Mouse (Mus musculus) ES-E14 (cell line): ENCODE results near the gene Commd6. TPM values are rescaled to one million over a fixed set of nuclear protein-coding genes. Genes with fewer than 3 reads are reported as not detected.

ENCODE experiments used
- DNase-seq: peaks from one replicate; pipeline ENCODE4 v3.0.0-alpha.2; 2013; ENCODE audit warnings: low read depth, low spot score
- H3K27ac ChIP-seq: 2 replicates; pipeline ENCODE4 v1.5.1; 2012; ENCODE audit warnings: low read depth, mild to moderate bottlenecking, low read length, moderate library complexity, mixed read lengths; ENCODE audit not compliant: poor library complexity, insufficient read depth, severe bottlenecking
- H3K36me3 ChIP-seq: 2 replicates; pipeline ENCODE4 v1.6.1; 2012; ENCODE audit warnings: mild to moderate bottlenecking, low read length, moderate library complexity, mixed read lengths; ENCODE audit not compliant: control insufficient read depth, poor library complexity, insufficient read depth, severe bottlenecking
- H3K4me1 ChIP-seq, 2 experiments: fragments of 150-350 bp in 1 of 2; sonication (generic) in 1 of 2; 2 replicates each; pipeline ENCODE4 v1.6.1; 2012; ENCODE audit warnings: low read length in 2 of 2, mild to moderate bottlenecking in 1 of 2, mixed read lengths in 1 of 2; ENCODE audit not compliant: control insufficient read depth in 2 of 2, insufficient read depth in 2 of 2, poor library complexity in 1 of 2
- H3K4me3 ChIP-seq, 2 experiments: fragments of 150-350 bp in 1 of 2; sonication (generic) in 1 of 2; 2 replicates each; pipeline ENCODE4 v1.5.1; 2012; ENCODE audit warnings: low read length in 2 of 2, low read depth in 1 of 2, mild to moderate bottlenecking in 1 of 2, mixed read lengths in 1 of 2; ENCODE audit not compliant: insufficient read depth in 1 of 2, poor library complexity in 1 of 2, severe bottlenecking in 1 of 2
- H3K9ac ChIP-seq: 2 replicates; pipeline ENCODE4 v1.6.1; 2012; ENCODE audit warnings: low read depth, mild to moderate bottlenecking, low read length, mixed read lengths; ENCODE audit not compliant: poor library complexity, insufficient read depth, severe bottlenecking
- H3K9me3 ChIP-seq: fragments of 150-350 bp; sonication (generic); 2 replicates; pipeline ENCODE4 v1.6.1; 2012; ENCODE audit warnings: low read depth, mild to moderate bottlenecking, low read length; ENCODE audit not compliant: control insufficient read depth, insufficient read depth
- CHD2 ChIP-seq: IDR thresholded peaks from 2 replicates; pipeline ENCODE4 v1.6.1; 2014; ENCODE audit warnings: mild to moderate bottlenecking, low read depth, low read length, inconsistent platforms
- HCFC1 ChIP-seq: IDR thresholded peaks from 2 replicates; pipeline ENCODE4 v1.6.1; 2012; ENCODE audit warnings: low read length, inconsistent platforms, borderline replicate concordance; ENCODE audit not compliant: insufficient read depth
- MAFK ChIP-seq: IDR thresholded peaks from 2 replicates; pipeline ENCODE4 v1.6.1; 2014; ENCODE audit warnings: mild to moderate bottlenecking, low read depth, low read length, inconsistent platforms; ENCODE audit not compliant: insufficient read depth
- ZC3H11A ChIP-seq: IDR thresholded peaks from 2 replicates; pipeline ENCODE4 v1.6.1; 2012; ENCODE audit warnings: low read depth, mild to moderate bottlenecking, inconsistent platforms, low read length, borderline replicate concordance
- ZNF384 ChIP-seq: IDR thresholded peaks from 2 replicates; pipeline ENCODE4 v1.6.1; 2012; ENCODE audit warnings: low read depth, low read length, inconsistent platforms
- in situ Hi-C, 2 experiments: fragments of 600-800 bp; cut with MboI; formaldehyde crosslinking; loops; one replicate each; pipeline ENCODE4 v1.15.1; 2025; ENCODE audit warnings: low sequenced_read_pairs in 2 of 2, inconsistent platforms in 1 of 2; ENCODE audit not compliant: unreplicated experiment in 2 of 2
- total RNA-seq: library from RNA; depleted of rRNA; stranded (reverse); fragments of 300-350 nt; gene quantifications from 2 replicates; pipeline ENCODE4 v1.2.3, GENCODE M21; 2012

The Commd6 gene
- total RNA-seq, 1 experiment = 19.1 TPM

GRCm38 (mm10) chr14:101608519-101609368, 31.7 kb downstream of the Commd6 start, which contains the start of gene Tbc1d4:
Tbc1d4 (minus strand) TSS chr14:101609191.
- DNase-seq = peak; percentile 60
- H3K4me1 ChIP-seq = 0 out of 4 replicates have a peak, but pooled peaks cover 0 to 4% of the 10 kb centered on the region in 2 experiments
- in situ Hi-C loops = no loop called here
- H3K9me3 ChIP-seq = no peaks in the 10 kb centered on the region
- H3K27ac ChIP-seq = no peak within 1 kb of the TSS
- H3K9ac ChIP-seq = peak within 1 kb of the TSS; percentile 51
- no peaks in the 10 kb centered on the region for H3K36me3 ChIP-seq
- TF ChIP-seq HCFC1 (no peak), ZC3H11A (no peak), MAFK (no peak), CHD2 (no peak), ZNF384 (no peak)
- H3K4me3 ChIP-seq = peak within 1 kb of the TSS; percentile 60 to 68

- in situ Hi-C loops = no loop called here
- TF ChIP-seq ZNF384 (no peak), HCFC1 (no peak), ZC3H11A (no peak), CHD2 (no peak), MAFK (no peak)
- Histone ChIP-seq H3K9me3 (no peaks in the 10 kb centered on the region), H3K4me3 (peak overlapping the region; percentile 60 to 68), H3K9ac (peak overlapping the region; percentile 51), H3K36me3 (no peaks in the 10 kb centered on the region), H3K27ac (no peak overlapping the region), H3K4me1 (no peaks in the 10 kb centered on the region)
- peak; percentile 26 for DNase-seq
Observed at GRCm38 (mm10) chr14:101607631-101608518, 32.6 kb downstream of the Commd6 start.

- Histone ChIP-seq H3K4me3 (no peak overlapping the region), H3K9me3 (no peaks in the 10 kb centered on the region), H3K9ac (no peak overlapping the region), H3K27ac (no peak overlapping the region), H3K36me3 (no peaks in the 10 kb centered on the region), H3K4me1 (no peaks in the 10 kb centered on the region)
- DNase-seq = no peak
- in situ Hi-C loops = no loop called here
- TF ChIP-seq ZNF384 (no peak), HCFC1 (no peak), ZC3H11A (no peak), MAFK (no peak), CHD2 (no peak)
Observed at GRCm38 (mm10) chr14:101605843-101606242, 34.6 kb downstream of the Commd6 start.

- H3K9me3 ChIP-seq = no peaks in the 10 kb centered on the region
- TF ChIP-seq ZC3H11A = no peak
- no peak for TF ChIP-seq CHD2
- no peak for TF ChIP-seq HCFC1
- TF ChIP-seq MAFK = no peak
- TF ChIP-seq ZNF384 = no peak
- no peak overlapping the region for H3K9ac ChIP-seq
- no peak overlapping the region for H3K27ac ChIP-seq
- DNase-seq = peak; percentile 15
- no peaks in the 10 kb centered on the region for H3K4me1 ChIP-seq
- no peak overlapping the region for H3K4me3 ChIP-seq
- no peaks in the 10 kb centered on the region for H3K36me3 ChIP-seq
- in situ Hi-C loops = no loop called here
Observed at GRCm38 (mm10) chr14:101602851-101603250, 37.6 kb downstream of the Commd6 start.
